Mouse (Mus musculus) limb, embryonic 14.5 days (tissue): ENCODE results near the gene Arl1. TPM values are rescaled to one million over a fixed set of nuclear protein-coding genes. Genes with fewer than 3 reads are reported as not detected.

Source experiments
- ATAC-seq: fragments of 200-750 bp; cut with Nextera tagmentation; 2 replicates; pipeline ENCODE4 v1.8.0; 2017; ENCODE audit warnings: low read depth, moderate number of reproducible peaks, moderate TSS enrichment; ENCODE audit not compliant: low FRiP score
- DNase-seq: peaks from one replicate; pipeline ENCODE4 v3.0.0-alpha.2; 2015; ENCODE audit warnings: low spot score
- H3K27ac ChIP-seq: fragments of 300-500 bp; sonication (generic); replicated peaks from 2 replicates; pipeline ENCODE4 v1.5.1; 2014; ENCODE audit warnings: low read depth, mild to moderate bottlenecking, low read length, moderate library complexity, mixed read lengths
- H3K27me3 ChIP-seq: fragments of 300-500 bp; sonication (generic); 2 replicates; pipeline ENCODE4 v1.6.1; 2014; ENCODE audit warnings: low read length, mixed read lengths; ENCODE audit not compliant: control insufficient read depth, insufficient read depth
- H3K36me3 ChIP-seq: fragments of 300-500 bp; sonication (generic); 2 replicates; pipeline ENCODE4 v1.6.1; 2014; ENCODE audit warnings: mild to moderate bottlenecking, low read length, moderate library complexity, mixed read lengths; ENCODE audit not compliant: control insufficient read depth, insufficient read depth
- H3K4me1 ChIP-seq: fragments of 300-500 bp; sonication (generic); 2 replicates; pipeline ENCODE4 v1.6.1; 2014; ENCODE audit warnings: antibody characterized with exemption, low read length, mixed read lengths; ENCODE audit not compliant: control insufficient read depth, insufficient read depth
- H3K4me2 ChIP-seq: fragments of 300-500 bp; sonication (generic); replicated peaks from 2 replicates; pipeline ENCODE4 v1.6.1; 2014; ENCODE audit warnings: low read depth, mild to moderate bottlenecking, low read length, moderate library complexity; ENCODE audit not compliant: severe bottlenecking
- H3K4me3 ChIP-seq: fragments of 300-500 bp; sonication (generic); replicated peaks from 2 replicates; pipeline ENCODE4 v1.5.1; 2014; ENCODE audit warnings: low read length
- H3K9ac ChIP-seq: fragments of 300-500 bp; sonication (generic); 2 replicates; pipeline ENCODE4 v1.6.1; 2014; ENCODE audit warnings: mild to moderate bottlenecking, low read depth, low read length, moderate library complexity; ENCODE audit not compliant: severe bottlenecking
- H3K9me3 ChIP-seq: fragments of 300-500 bp; sonication (generic); 2 replicates; pipeline ENCODE4 v1.6.1; 2016; ENCODE audit warnings: low read length; ENCODE audit not compliant: control insufficient read depth
- POLR2A ChIP-seq: fragments of 200-500 bp; IDR thresholded peaks from 2 replicates; pipeline ENCODE4 v1.8.0; 2012; ENCODE audit warnings: inconsistent platforms, mild to moderate bottlenecking, moderate library complexity, borderline replicate concordance; ENCODE audit not compliant: insufficient read depth, insufficient read length; ENCODE audit errors: extremely low read depth
- WGBS: fragments of 180-500 bp; shearing (Covaris S2); extraction: QIAGEN DNeasy Blood & Tissue Kit; methylation state at CpG from one replicate; pipeline ENCODE4 v1.1.7; 2014; 5-methylcytosine and 5-hydroxymethylcytosine counted together
- polyA plus RNA-seq, 2 experiments: library from polyadenylated mRNA; depleted of rRNA in 1 of 2; stranded (reverse) in 1 of 2; unstranded in 1 of 2; fragments of >200 nt; fragmentation: Nextera tagmentation in 1 of 2; extraction: Ambion mirVana in 1 of 2; gene quantifications; 2 replicates each; pipeline versions ENCODE4 v1.2.1 to v1.2.3; 2012 to 2014

The Arl1 gene
- polyA plus RNA-seq (2012; rRNA removed): 96.5 and 112 TPM in 2 replicates
- polyA plus RNA-seq (2014; fragmentation: Nextera tagmentation; extraction: Ambion mirVana): 217 and 225 TPM in 2 replicates

DNA sequence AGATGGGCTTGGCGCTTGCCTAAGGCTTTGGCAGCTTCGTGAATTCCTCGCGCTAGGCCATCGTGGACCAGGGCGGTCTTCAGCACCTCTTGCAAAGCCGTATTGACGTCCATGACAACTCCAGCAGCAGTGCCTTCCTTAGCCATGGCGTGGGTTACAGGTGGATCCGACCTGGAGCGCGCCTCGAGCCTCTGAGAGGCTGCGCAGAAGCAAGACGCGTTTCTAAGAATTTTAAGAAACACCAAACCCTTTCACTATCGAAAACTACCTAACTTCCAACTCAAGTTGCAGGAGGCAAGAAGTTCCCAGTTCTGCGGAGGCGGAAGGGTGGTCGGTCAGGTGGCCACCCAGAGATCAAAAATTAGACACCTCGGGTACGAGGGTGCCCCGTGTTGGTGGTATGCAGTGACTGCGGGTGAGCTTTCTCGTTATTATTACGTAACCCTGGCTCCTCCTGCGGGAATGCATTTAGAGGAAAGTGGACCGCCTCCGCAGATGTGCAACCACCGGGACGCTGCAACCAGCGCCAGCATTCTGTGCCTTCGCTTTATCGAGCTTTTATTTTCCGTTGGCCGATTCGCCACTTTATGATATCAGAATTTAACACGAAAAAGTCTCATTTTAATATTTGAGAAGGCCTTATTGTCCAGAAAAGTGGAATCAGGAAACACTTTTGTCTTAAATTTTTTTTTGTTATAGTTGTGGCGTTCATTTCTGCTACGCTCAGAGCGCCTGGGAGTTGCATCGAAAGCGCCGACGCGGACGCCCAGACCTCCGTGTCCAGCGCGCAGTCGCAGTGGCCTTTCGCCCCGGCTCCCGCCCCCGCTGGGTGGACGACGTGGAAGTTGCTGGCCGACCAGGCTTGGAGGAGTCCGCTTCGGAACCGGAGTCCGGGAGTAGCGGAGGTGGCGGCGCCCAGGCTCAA is at the start of gene Arl1:
Arl1 (plus strand) TSS at position 288 of the 925 bp plus-strand sequence.
- ATAC-seq: peak; percentile 93
- peak; percentile 85; the same call in 1 of the 2 replicates for TF ChIP-seq POLR2A

DNA sequence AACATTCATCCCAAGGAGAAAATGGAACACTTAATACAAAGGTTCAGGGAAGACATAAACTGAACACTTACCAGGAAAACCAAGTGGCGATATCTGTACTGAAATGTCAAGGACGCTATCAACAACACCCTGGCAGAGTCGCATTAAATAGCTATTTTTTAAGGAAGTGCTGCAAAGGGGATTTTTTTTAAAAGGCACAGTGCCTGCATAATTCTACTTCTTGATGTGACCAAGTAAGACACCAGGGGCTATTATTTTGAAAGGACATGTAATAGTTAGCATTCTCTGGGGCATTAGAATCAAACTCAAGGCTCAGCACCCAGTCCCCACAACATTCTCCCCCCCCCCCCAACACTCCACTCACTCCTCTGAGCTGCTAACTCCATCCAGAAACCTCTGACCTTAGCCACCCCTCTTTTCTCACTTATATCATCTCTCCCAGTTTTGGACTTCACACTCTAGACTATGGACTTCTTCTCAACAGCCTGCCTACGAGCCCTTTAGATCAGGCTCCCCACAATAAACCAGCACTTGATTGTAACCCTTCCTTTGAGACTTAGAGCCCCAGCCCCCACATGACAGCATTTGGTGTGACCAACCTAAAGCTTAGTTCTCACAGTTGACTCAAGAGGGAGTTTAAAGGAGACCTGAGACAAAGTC is 47.6 kb upstream of the Arl1 start:
- no peak overlapping the region for H3K4me2 ChIP-seq
- H3K36me3 ChIP-seq: no peaks in the 10 kb centered on the region
- ATAC-seq: no peak
- 81% methylated on average over 4 of the region's 4 CpGs for WGBS
- no peak for DNase-seq
- H3K27ac ChIP-seq: no peak overlapping the region
- H3K4me3 ChIP-seq: no peak overlapping the region
- no peaks in the 10 kb centered on the region for H3K27me3 ChIP-seq
- no peak for TF ChIP-seq POLR2A
- no peak overlapping the region for H3K9ac ChIP-seq
- no peaks in the 10 kb centered on the region for H3K9me3 ChIP-seq
- H3K4me1 ChIP-seq: no peaks in the 10 kb centered on the region

More for the DNA sequence above, at the start of gene Arl1:
- Histone ChIP-seq H3K9me3 (no peaks in the 10 kb centered on the region), H3K36me3 (no peaks in the 10 kb centered on the region), H3K4me3 (peak within 1 kb of the TSS; percentile 97), H3K27me3 (no peaks in the 10 kb centered on the region), H3K4me2 (peak within 1 kb of the TSS; percentile 81), H3K4me1 (peaks cover 13% of the 10 kb centered on the region), H3K27ac (peak within 1 kb of the TSS; percentile 89), H3K9ac (peak within 1 kb of the TSS; percentile 95)
- peak; percentile 95 for DNase-seq
- WGBS: under 1% methylated on average over 65 of the region's 65 CpGs

DNA sequence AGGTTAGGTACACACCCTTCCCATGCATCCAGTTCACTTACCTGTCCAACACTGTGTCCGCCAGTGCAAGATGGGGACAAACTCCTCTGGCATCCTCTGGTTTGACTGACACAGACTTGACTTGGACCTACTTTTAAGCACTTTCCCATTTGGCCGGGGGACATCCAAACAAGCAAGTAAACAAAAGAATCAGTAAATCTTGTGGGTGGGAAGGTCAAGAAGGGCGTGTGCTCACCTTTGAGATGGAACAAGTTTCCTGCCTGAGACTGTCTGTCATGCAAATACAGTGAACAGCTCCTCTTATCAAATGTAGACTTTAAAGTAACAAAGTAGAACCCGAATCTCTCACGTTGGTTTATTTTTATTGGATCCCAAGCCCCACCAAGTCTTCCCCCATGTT is 45.7 kb upstream of the Arl1 start, which contains the start of gene Spic:
Spic (minus strand) TSS at position 91 of the 400 bp plus-strand sequence.
- no peaks in the 10 kb centered on the region for H3K9me3 ChIP-seq
- no peak within 1 kb of the TSS for H3K4me2 ChIP-seq
- H3K27ac ChIP-seq: no peak within 1 kb of the TSS
- no peaks in the 10 kb centered on the region for H3K36me3 ChIP-seq
- ATAC-seq: no peak
- no peak within 1 kb of the TSS for H3K9ac ChIP-seq
- no peaks in the 10 kb centered on the region for H3K27me3 ChIP-seq
- TF ChIP-seq POLR2A: no peak
- no peaks in the 10 kb centered on the region for H3K4me1 ChIP-seq
- H3K4me3 ChIP-seq: no peak within 1 kb of the TSS
- WGBS: 74% methylated on average over 5 of the region's 5 CpGs
- no peak for DNase-seq

DNA sequence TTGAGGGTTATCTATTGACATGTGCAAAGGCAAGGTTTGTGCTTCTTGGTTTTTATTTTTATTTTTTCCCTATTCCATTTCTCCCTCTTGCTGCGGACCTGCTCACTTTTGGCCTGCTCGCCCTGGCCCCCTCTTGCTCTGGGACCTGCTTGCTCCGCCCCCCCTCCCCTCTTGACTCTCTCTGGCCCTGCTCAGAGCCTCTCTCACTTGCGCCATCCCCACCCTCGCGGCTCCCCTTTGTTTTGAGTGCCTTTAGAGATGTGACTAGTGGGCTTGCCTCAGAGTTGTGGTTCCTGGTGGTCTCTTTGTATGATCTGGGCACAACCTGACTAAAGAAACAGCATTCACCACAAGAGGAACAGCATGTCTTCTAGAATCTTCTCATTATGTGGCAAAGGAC is 29.7 kb upstream of the Arl1 start:
- H3K9me3 ChIP-seq: no peaks in the 10 kb centered on the region
- 76% methylated on average over 6 of the region's 6 CpGs for WGBS
- TF ChIP-seq POLR2A: no peak
- H3K4me2 ChIP-seq: no peak overlapping the region
- H3K27ac ChIP-seq: no peak overlapping the region
- H3K9ac ChIP-seq: no peak overlapping the region
- no peaks in the 10 kb centered on the region for H3K27me3 ChIP-seq
- H3K36me3 ChIP-seq: no peaks in the 10 kb centered on the region
- DNase-seq (no peak), ATAC-seq (no peak)
- H3K4me1 ChIP-seq: no peaks in the 10 kb centered on the region
- H3K4me3 ChIP-seq: no peak overlapping the region
